Mouse (Mus musculus) forebrain, embryonic 16.5 days (tissue): ENCODE measurements around the gene Dhx33. TPM values are rescaled to one million over a fixed set of nuclear protein-coding genes. Genes with fewer than 3 reads are reported as not detected.
A peak's percentile ranks its signal among the peaks of the same experiment; 100 is the strongest.

Source experiments
- ATAC-seq: fragments of 200-750 bp; cut with Nextera tagmentation; 2 replicates; pipeline ENCODE4 v1.8.0; 2017; ENCODE audit warnings: mild to moderate bottlenecking, moderate library complexity
- H3K27ac ChIP-seq: fragments of 300-500 bp; sonication (generic); 2 replicates; pipeline ENCODE4 v1.5.1; 2014; ENCODE audit warnings: low read length, control low read depth
- H3K27me3 ChIP-seq: fragments of 300-500 bp; sonication (generic); replicated peaks from 2 replicates; pipeline ENCODE4 v1.6.1; 2014; ENCODE audit warnings: low read length; ENCODE audit not compliant: control insufficient read depth, insufficient read depth
- H3K36me3 ChIP-seq: fragments of 300-500 bp; sonication (generic); 2 replicates; pipeline ENCODE4 v1.6.1; 2014; ENCODE audit not compliant: control insufficient read depth, insufficient read depth
- H3K4me1 ChIP-seq: fragments of 300-500 bp; sonication (generic); replicated peaks from 2 replicates; pipeline ENCODE4 v1.6.1; 2014; ENCODE audit warnings: low read length; ENCODE audit not compliant: control insufficient read depth, insufficient read depth
- H3K4me2 ChIP-seq: fragments of 300-500 bp; sonication (generic); 2 replicates; pipeline ENCODE4 v1.6.1; 2014; ENCODE audit warnings: mild to moderate bottlenecking, low read length, control low read depth
- H3K4me3 ChIP-seq: fragments of 300-500 bp; sonication (generic); replicated peaks from 2 replicates; pipeline ENCODE4 v1.5.1; 2014; ENCODE audit warnings: mild to moderate bottlenecking, low read length, control low read depth
- H3K9ac ChIP-seq: fragments of 300-500 bp; sonication (generic); replicated peaks from 2 replicates; pipeline ENCODE4 v1.6.1; 2014; ENCODE audit warnings: low read depth, low read length, control low read depth
- H3K9me3 ChIP-seq: fragments of 300-500 bp; sonication (generic); 2 replicates; pipeline ENCODE4 v1.6.1; 2016; ENCODE audit warnings: low read length; ENCODE audit not compliant: control insufficient read depth
- WGBS: fragments of 180-500 bp; shearing (Covaris S2); extraction: QIAGEN DNeasy Blood & Tissue Kit; methylation state at CpG from one replicate; pipeline ENCODE4 v1.1.7; 2014; 5-methylcytosine and 5-hydroxymethylcytosine counted together
- polyA plus RNA-seq: library from polyadenylated mRNA; unstranded; fragments of >200 nt; fragmentation: Nextera tagmentation; extraction: Ambion mirVana; gene quantifications from 2 replicates; pipeline ENCODE4 v1.2.1, GENCODE M21; 2015

The Dhx33 gene
- polyA plus RNA-seq, 1 experiment from 2014 or later: 19.4 TPM

GRCm38 (mm10) chr11:71019201-71020068 lies 15.2 kb upstream of the Dhx33 start, which contains the start of the genes Mis12 and Derl2:
Mis12 (plus strand) TSS chr11:71019611.
Derl2 (minus strand) TSS chr11:71019841.
- WGBS: under 1% methylated on average over 70 of the region's 71 CpGs
- H3K27ac ChIP-seq: peak within 1 kb of the TSS; percentile 93
- H3K4me1 ChIP-seq: peaks cover 29% of the 10 kb centered on the region
- H3K4me3 ChIP-seq: peak within 1 kb of the TSS; percentile 89
- no peaks in the 10 kb centered on the region; the same call in 1 of the 2 replicates for H3K36me3 ChIP-seq
- peak within 1 kb of the TSS; percentile 92 for H3K4me2 ChIP-seq
- no peaks in the 10 kb centered on the region for H3K27me3 ChIP-seq
- peak within 1 kb of the TSS; percentile 92 for H3K9ac ChIP-seq
- peak; percentile 99 for ATAC-seq
- H3K9me3 ChIP-seq: no peaks in the 10 kb centered on the region

GRCm38 (mm10) chr11:71018416-71019200 lies 14.4 kb upstream of the Dhx33 start:
- H3K4me1 ChIP-seq: peaks cover 29% of the 10 kb centered on the region
- peak; percentile 16 for ATAC-seq
- peak overlapping the region; percentile 88 for H3K27ac ChIP-seq
- 4% methylated on average over 28 of the region's 28 CpGs for WGBS
- H3K9ac ChIP-seq: peak overlapping the region; percentile 92
- H3K36me3 ChIP-seq: no peaks in the 10 kb centered on the region; the same call in 1 of the 2 replicates
- H3K27me3 ChIP-seq: no peaks in the 10 kb centered on the region
- no peaks in the 10 kb centered on the region for H3K9me3 ChIP-seq
- peak overlapping the region; percentile 89 for H3K4me3 ChIP-seq
- H3K4me2 ChIP-seq: peak overlapping the region; percentile 92

GRCm38 (mm10) chr11:71017051-71017450 lies 12.8 kb upstream of the Dhx33 start:
- Histone ChIP-seq H3K4me1 (peaks cover 29% of the 10 kb centered on the region), H3K27ac (no peak overlapping the region), H3K4me3 (no peak overlapping the region), H3K9ac (no peak overlapping the region), H3K9me3 (no peaks in the 10 kb centered on the region), H3K4me2 (no peak overlapping the region), H3K27me3 (no peaks in the 10 kb centered on the region), H3K36me3 (peaks cover 7% of the 10 kb centered on the region; the same call in 1 of the 2 replicates)
- WGBS: 89% methylated on average over 1 of the region's 1 CpGs
- ATAC-seq: no peak

GRCm38 (mm10) chr11:71012743-71013142 lies 8.5 kb upstream of the Dhx33 start:
- Histone ChIP-seq H3K27ac (no peak overlapping the region), H3K4me2 (no peak overlapping the region), H3K9me3 (no peaks in the 10 kb centered on the region), H3K4me3 (no peak overlapping the region), H3K27me3 (no peaks in the 10 kb centered on the region), H3K36me3 (peaks cover 29% of the 10 kb centered on the region), H3K9ac (no peak overlapping the region), H3K4me1 (peaks cover 9% of the 10 kb centered on the region)
- ATAC-seq: no peak
- WGBS: 95% methylated on average over 7 of the region's 7 CpGs

- no peak overlapping the region for H3K9ac ChIP-seq
- no peak overlapping the region for H3K4me2 ChIP-seq
- H3K27me3 ChIP-seq: no peaks in the 10 kb centered on the region
- no peaks in the 10 kb centered on the region for H3K9me3 ChIP-seq
- peaks cover 29% of the 10 kb centered on the region for H3K36me3 ChIP-seq
- H3K27ac ChIP-seq: no peak overlapping the region
- ATAC-seq: no peak
- 97% methylated on average over 3 of the region's 3 CpGs for WGBS
- H3K4me1 ChIP-seq: peaks cover 7% of the 10 kb centered on the region
- no peak overlapping the region for H3K4me3 ChIP-seq
These were observed 4.1 kb upstream of the Dhx33 start for GRCm38 (mm10) chr11:71008321-71008720.

- Histone ChIP-seq H3K36me3 (peaks cover 28% of the 10 kb centered on the region), H3K9ac (no peak overlapping the region), H3K4me1 (peaks cover 12% of the 10 kb centered on the region), H3K9me3 (no peaks in the 10 kb centered on the region), H3K27me3 (no peaks in the 10 kb centered on the region), H3K4me2 (no peak overlapping the region), H3K4me3 (no peak overlapping the region), H3K27ac (no peak overlapping the region)
- ATAC-seq: no peak
- 93% methylated on average over 7 of the region's 7 CpGs for WGBS
These were observed 3.6 kb upstream of the Dhx33 start for GRCm38 (mm10) chr11:71007831-71008230.

GRCm38 (mm10) chr11:71007026-71007425 lies 2.8 kb upstream of the Dhx33 start:
- no peaks in the 10 kb centered on the region for H3K9me3 ChIP-seq
- no peak overlapping the region for H3K4me2 ChIP-seq
- no peak overlapping the region for H3K9ac ChIP-seq
- peaks cover 22% of the 10 kb centered on the region for H3K36me3 ChIP-seq
- H3K4me1 ChIP-seq: peaks cover 18% of the 10 kb centered on the region
- H3K27ac ChIP-seq: no peak overlapping the region
- no peak for ATAC-seq
- no peaks in the 10 kb centered on the region for H3K27me3 ChIP-seq
- H3K4me3 ChIP-seq: no peak overlapping the region
- 96% methylated on average over 6 of the region's 6 CpGs for WGBS

- WGBS: 51% methylated on average over 5 of the region's 5 CpGs
- Histone ChIP-seq H3K4me1 (peaks cover 18% of the 10 kb centered on the region), H3K36me3 (peaks cover 9% of the 10 kb centered on the region), H3K27me3 (no peaks in the 10 kb centered on the region), H3K9me3 (no peaks in the 10 kb centered on the region), H3K27ac (no peak overlapping the region), H3K4me2 (peak overlapping the region; percentile 44), H3K4me3 (peak overlapping the region; percentile 19; the same call in 1 of the 2 replicates), H3K9ac (peak overlapping the region; percentile 45; the same call in 1 of the 2 replicates)
- no peak for ATAC-seq
These were observed 809 bp upstream of the Dhx33 start for GRCm38 (mm10) chr11:71005046-71005445.
